Mouse (Mus musculus) left cerebral cortex, adult 2 months (tissue): ENCODE measurements around the gene Srr. TPM values are rescaled to one million over a fixed set of nuclear protein-coding genes. Genes with fewer than 3 reads are reported as not detected.

Experiments used
- DNase-seq, 2 experiments: peaks; one replicate each; pipeline ENCODE4 v3.0.0; 2021 to 2022; ENCODE audit warnings: low spot score in 2 of 2, mixed read lengths in 1 of 2; ENCODE audit errors: extremely low spot score in 1 of 2
- H3K27ac ChIP-seq: fragments of 200-600 bp; 2 replicates; pipeline ENCODE4 v1.8.1; 2022
- H3K4me3 ChIP-seq: fragments of 200-600 bp; 2 replicates; pipeline ENCODE4 v1.8.1; 2022
- CTCF ChIP-seq: fragments of 200-600 bp; IDR thresholded peaks from 2 replicates; pipeline ENCODE4 v1.8.1; 2022; ENCODE audit warnings: antibody characterized with exemption, mild to moderate bottlenecking, moderate library complexity
- intact Hi-C: fragments of 180-260 bp; cut with DNase I; formaldehyde crosslinking; loops from one replicate; pipeline ENCODE4 v1.15.1; 2025
- total RNA-seq, 2 experiments: library from RNA; stranded (reverse); gene quantifications; 2 replicates each; pipeline ENCODE4 v1.2.3; 2021

The Srr gene
- total RNA-seq, 2 experiments from 2014 or later = 81.8 to 85.3 TPM

- H3K4me3 ChIP-seq = no peak overlapping the region
- TF ChIP-seq CTCF = no peak
- no peak for DNase-seq
- intact Hi-C loops = no loop called here
- no peak overlapping the region for H3K27ac ChIP-seq
Measured at GRCm38 (mm10) chr11:74901555-74901954, 24.2 kb downstream of the Srr start.

- H3K4me3 ChIP-seq = peak overlapping the region; percentile 63
- H3K27ac ChIP-seq = no peak overlapping the region
- TF ChIP-seq CTCF = no peak
- DNase-seq = no peak
- intact Hi-C loops = loop anchor here (1.0 kb wide), 1 partner anchor 21 kb away; no protein-coding TSS in a partner anchor
Measured at GRCm38 (mm10) chr11:74898517-74898827, 27.3 kb downstream of the Srr start.

GRCm38 (mm10) chr11:74897678-74898516 lies 27.9 kb downstream of the Srr start, which contains the start of gene Tsr1:
Tsr1 (plus strand) TSS chr11:74898071.
- peak; percentile 82 to 89 for DNase-seq
- intact Hi-C loops = loop anchor here (1.0 kb wide), 1 partner anchor 21 kb away; no protein-coding TSS in a partner anchor
- Histone ChIP-seq H3K27ac (peak within 1 kb of the TSS; percentile 97), H3K4me3 (peak within 1 kb of the TSS; percentile 63)
- TF ChIP-seq CTCF = no peak; the same call in 1 of the 2 replicates

GRCm38 (mm10) chr11:74896901-74897677 lies 28.7 kb downstream of the Srr start, which contains the start of gene Sgsm2:
Sgsm2 (minus strand) TSS chr11:74897060.
- intact Hi-C loops = no loop called here
- Histone ChIP-seq H3K27ac (peak within 1 kb of the TSS; percentile 97), H3K4me3 (peak within 1 kb of the TSS; percentile 63)
- no peak for TF ChIP-seq CTCF
- DNase-seq = peak; percentile 70 to 77

GRCm38 (mm10) chr11:74895980-74896900 lies 29.5 kb downstream of the Srr start:
- peak; percentile 62 to 72 for DNase-seq
- Histone ChIP-seq H3K4me3 (peak overlapping the region; percentile 63), H3K27ac (peak overlapping the region; percentile 97)
- intact Hi-C loops = no loop called here
- TF ChIP-seq CTCF = peak; percentile 24

- Histone ChIP-seq H3K4me3 (no peak overlapping the region), H3K27ac (peak overlapping the region; percentile 7; the same call in 1 of the 2 replicates)
- TF ChIP-seq CTCF = no peak
- no peak for DNase-seq
- intact Hi-C loops = no loop called here
Measured at GRCm38 (mm10) chr11:74894619-74895018, 31.1 kb downstream of the Srr start.

GRCm38 (mm10) chr11:74883098-74883497 lies 42.6 kb downstream of the Srr start:
- Histone ChIP-seq H3K27ac (no peak overlapping the region), H3K4me3 (no peak overlapping the region)
- intact Hi-C loops = no loop called here
- TF ChIP-seq CTCF = no peak
- DNase-seq = no peak

GRCm38 (mm10) chr11:74881979-74882378 lies 43.8 kb downstream of the Srr start:
- intact Hi-C loops = no loop called here
- no peak for TF ChIP-seq CTCF
- Histone ChIP-seq H3K4me3 (no peak overlapping the region), H3K27ac (peak overlapping the region; percentile 40; the same call in 1 of the 2 replicates)
- peak; percentile 50 to 54 for DNase-seq

- intact Hi-C loops = no loop called here
- TF ChIP-seq CTCF = no peak
- DNase-seq = no peak
Measured at GRCm38 (mm10) chr11:74880999-74881398, 44.7 kb downstream of the Srr start.

GRCm38 (mm10) chr11:74876801-74877200 lies 48.9 kb downstream of the Srr start:
- H3K27ac ChIP-seq = peak overlapping the region; percentile 79
- H3K4me3 ChIP-seq = peak overlapping the region; percentile 15
- intact Hi-C loops = loop anchor here (1.0 kb wide), 1 partner anchor 22 kb away; the partner anchor contains the start of gene Tsr1
- DNase-seq = peak; percentile 41 to 72
- TF ChIP-seq CTCF = no peak

More at GRCm38 (mm10) chr11:74880999-74881398, 44.7 kb downstream of the Srr start:
- H3K27ac ChIP-seq = no peak overlapping the region
- H3K4me3 ChIP-seq = no peak overlapping the region

GRCm38 (mm10) chr11:74874630-74875029 lies 51.1 kb downstream of the Srr start:
- no peak overlapping the region for H3K4me3 ChIP-seq
- H3K27ac ChIP-seq = peak overlapping the region; percentile 40
- intact Hi-C loops = loop anchor here (1.0 kb wide), 1 partner anchor 296 kb away; no protein-coding TSS in a partner anchor
- TF ChIP-seq CTCF = no peak
- DNase-seq = peak in 1 of 2 experiments; percentile 45
